Mouse (Mus musculus) Patski (cell line): ENCODE results near the gene Atp1a4. TPM values are rescaled to one million over a fixed set of nuclear protein-coding genes. Genes with fewer than 3 reads are reported as not detected.
A peak's percentile ranks its signal among the peaks of the same experiment; 100 is the strongest.

Experiments
- ATAC-seq: fragments of 100-300 bp; one replicate; pipeline ENCODE4 v1.8.0; 2021
- CTCF ChIA-PET: fragments of 350-600 bp; sonication (Branson Sonifier 250); formaldehyde crosslinking; loops from one replicate; lab custom pipeline; 2022; ENCODE audit warnings: inconsistent platforms; lab: Charles Lee
- POLR2A ChIA-PET: fragments of 350-600 bp; sonication (Branson Sonifier 250); formaldehyde crosslinking; loops from one replicate; lab custom pipeline; 2022; ENCODE audit warnings: antibody characterized with exemption, inconsistent platforms; lab: Charles Lee
- DNase-seq: peaks from one replicate; pipeline ENCODE4 v3.0.0-alpha.2; 2011; ENCODE audit warnings: low read depth, low spot score
- H3K27me3 ChIP-seq: fragments of 371-371 bp; one replicate; pipeline ENCODE4 v1.5.1; 2021
- CTCF ChIP-seq: fragments of 100-300 bp; IDR thresholded peaks from one replicate; pipeline ENCODE4 v1.5.1; 2021
- in situ Hi-C: fragments of 300-500 bp; cut with MboI; formaldehyde crosslinking; loops from 3 replicates; pipeline ENCODE4 v1.11.1; 2018; ENCODE audit warnings: low pct_unique_long_range_greater_than_20kb, mixed read lengths
- polyA plus RNA-seq: library from polyadenylated mRNA; unstranded; gene quantifications from one replicate; pipeline ENCODE4 v1.2.3, GENCODE M21; 2021

The Atp1a4 gene
- polyA plus RNA-seq: 0.06 TPM

- ATAC-seq: no peak
- ChIA-PET POLR2A (no interaction called here), CTCF (interaction anchor here (1.7 to 5.4 kb wide), 2 partner anchors 10 to 15 kb away, joined by 6 to 33 read pairs; no protein-coding TSS in a partner anchor)
- no peaks in the 10 kb centered on the region for H3K27me3 ChIP-seq
- no peak for TF ChIP-seq CTCF
- in situ Hi-C loops: no loop called here
- DNase-seq: no peak
Observed at GRCm38 (mm10) chr1:172258314-172258713, at the start of gene Atp1a4. Gene Atp1a4 (minus strand): TSS chr1:172258414.

GRCm38 (mm10) chr1:172307936-172308335 lies 49.7 kb upstream of the Atp1a4 start:
- H3K27me3 ChIP-seq: no peaks in the 10 kb centered on the region
- CTCF ChIA-PET: interaction anchor here (0.9 to 2.8 kb wide), 14 partner anchors 8 to 212 kb away, joined by 3 to 21 read pairs (median 4); partner anchors contain the start of genes Atp1a2 and Casq1
- ATAC-seq (peak; percentile 44), DNase-seq (no peak)
- TF ChIP-seq CTCF: no peak
- in situ Hi-C loops: no loop called here
- POLR2A ChIA-PET: interaction anchor here (0.6 to 1.6 kb wide), 6 partner anchors 10 to 182 kb away, joined by 3 to 5 read pairs (median 4); partner anchors contain the start of genes Atp1a2 and Pex19

GRCm38 (mm10) chr1:172306885-172307284 lies 48.7 kb upstream of the Atp1a4 start:
- no peak for TF ChIP-seq CTCF
- CTCF ChIA-PET: interaction anchor here (1.2 to 2.8 kb wide), 6 partner anchors 13 to 150 kb away, joined by 3 to 21 read pairs (median 4); partner anchors contain the start of gene Casq1

GRCm38 (mm10) chr1:172306196-172306595 lies 48.0 kb upstream of the Atp1a4 start:
- ChIA-PET CTCF (interaction anchor here (1.2 to 1.4 kb wide), 3 partner anchors 13 to 149 kb away, joined by 3 to 4 read pairs (median 3); no protein-coding TSS in a partner anchor), POLR2A (no interaction called here)
- no peak for TF ChIP-seq CTCF
- in situ Hi-C loops: no loop called here
- H3K27me3 ChIP-seq: no peaks in the 10 kb centered on the region
- no peak for ATAC-seq
- no peak for DNase-seq

More at GRCm38 (mm10) chr1:172306885-172307284, 48.7 kb upstream of the Atp1a4 start:
- H3K27me3 ChIP-seq: no peaks in the 10 kb centered on the region
- in situ Hi-C loops: no loop called here
- POLR2A ChIA-PET: interaction anchor here (0.5 to 1.6 kb wide), 2 partner anchors 64 to 90 kb away, joined by 3 to 5 read pairs; no protein-coding TSS in a partner anchor
- no peak for DNase-seq
- no peak for ATAC-seq

- in situ Hi-C loops: no loop called here
- TF ChIP-seq CTCF: no peak
- POLR2A ChIA-PET: no interaction called here
- CTCF ChIA-PET: no interaction called here
- DNase-seq: no peak
- no peak for ATAC-seq
- no peaks in the 10 kb centered on the region for H3K27me3 ChIP-seq
Observed at GRCm38 (mm10) chr1:172305635-172306034, 47.4 kb upstream of the Atp1a4 start.

- in situ Hi-C loops: no loop called here
- no peak for TF ChIP-seq CTCF
- ATAC-seq (no peak), DNase-seq (no peak)
- POLR2A ChIA-PET: no interaction called here
- CTCF ChIA-PET: no interaction called here
- no peaks in the 10 kb centered on the region for H3K27me3 ChIP-seq
Observed at GRCm38 (mm10) chr1:172305153-172305552, 46.9 kb upstream of the Atp1a4 start.

GRCm38 (mm10) chr1:172304443-172304842 lies 46.2 kb upstream of the Atp1a4 start:
- ChIA-PET CTCF (no interaction called here), POLR2A (no interaction called here)
- DNase-seq (no peak), ATAC-seq (no peak)
- no peaks in the 10 kb centered on the region for H3K27me3 ChIP-seq
- TF ChIP-seq CTCF: no peak
- in situ Hi-C loops: no loop called here

GRCm38 (mm10) chr1:172302851-172303250 lies 44.6 kb upstream of the Atp1a4 start:
- POLR2A ChIA-PET: no interaction called here
- CTCF ChIA-PET: no interaction called here
- DNase-seq: no peak
- in situ Hi-C loops: no loop called here
- no peak for ATAC-seq
- no peak for TF ChIP-seq CTCF
- no peaks in the 10 kb centered on the region for H3K27me3 ChIP-seq

- ChIA-PET POLR2A (no interaction called here), CTCF (no interaction called here)
- DNase-seq (no peak), ATAC-seq (no peak)
- no peaks in the 10 kb centered on the region for H3K27me3 ChIP-seq
- in situ Hi-C loops: no loop called here
- TF ChIP-seq CTCF: no peak
Observed at GRCm38 (mm10) chr1:172302311-172302710, 44.1 kb upstream of the Atp1a4 start.

- ATAC-seq (no peak), DNase-seq (no peak)
- no peaks in the 10 kb centered on the region for H3K27me3 ChIP-seq
- TF ChIP-seq CTCF: no peak
- ChIA-PET CTCF (interaction anchor here (1.0 kb wide), 1 partner anchor 138 kb away, joined by 3 read pairs; no protein-coding TSS in a partner anchor), POLR2A (no interaction called here)
- in situ Hi-C loops: no loop called here
Observed at GRCm38 (mm10) chr1:172301180-172301579, 43.0 kb upstream of the Atp1a4 start.

- TF ChIP-seq CTCF: no peak
- in situ Hi-C loops: no loop called here
- CTCF ChIA-PET: interaction anchor here (1.0 to 1.2 kb wide), 3 partner anchors 8 to 138 kb away, joined by 3 read pairs; no protein-coding TSS in a partner anchor
- no peak for DNase-seq
- no peaks in the 10 kb centered on the region for H3K27me3 ChIP-seq
- no peak for ATAC-seq
- POLR2A ChIA-PET: interaction anchor here (1.0 kb wide), 1 partner anchor 36 kb away, joined by 3 read pairs; no protein-coding TSS in a partner anchor
Observed at GRCm38 (mm10) chr1:172300247-172300646, 42.0 kb upstream of the Atp1a4 start.
